Mouse (Mus musculus) megakaryocyte, embryonic 14.5 days (primary cell): ENCODE measurements around the gene Prkaca.

Experiments
- FLI1 ChIP-seq: IDR thresholded peaks from 2 replicates; pipeline ENCODE4 v1.6.1; 2012; ENCODE audit warnings: low read length, inconsistent platforms, mixed read lengths
- GATA1 ChIP-seq: IDR thresholded peaks from 3 replicates; pipeline ENCODE4 v1.6.1; 2012; ENCODE audit warnings: mixed read lengths, low read length, inconsistent platforms, borderline replicate concordance

DNA sequence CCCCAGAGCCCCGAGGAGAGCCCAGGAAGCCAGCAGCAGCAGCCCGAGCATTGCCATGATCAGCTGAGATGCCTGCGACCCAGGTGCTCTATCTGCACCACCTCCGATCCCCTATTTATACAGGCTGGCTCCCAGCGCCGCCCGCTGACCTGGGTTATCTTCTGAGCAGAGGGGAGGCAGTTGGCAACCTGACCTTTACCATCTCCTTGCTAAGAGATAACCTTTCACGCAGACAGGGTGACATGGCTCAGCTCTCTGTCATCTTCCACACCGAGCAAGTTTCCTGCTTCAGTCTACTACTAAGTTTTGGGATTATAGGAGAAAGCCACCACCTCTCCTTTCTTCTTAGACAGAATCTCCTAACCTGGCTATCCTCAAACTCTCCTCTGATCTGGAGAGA, 72.1 kb downstream of the Prkaca start, which contains the start of gene Rln3:
- no peak for TF ChIP-seq GATA1
- TF ChIP-seq FLI1: no peak
